Mouse (Mus musculus) testis, adult 2 months (tissue): Measurements from ENCODE around the gene Acaca.

Experiments
- CTCF ChIP-seq: fragments of 200-500 bp; IDR thresholded peaks from 2 replicates; pipeline ENCODE4 v1.5.1; 2012; ENCODE audit warnings: low read depth, mild to moderate bottlenecking, inconsistent platforms, low read length, moderate library complexity; ENCODE audit not compliant: control insufficient read depth, insufficient read depth, insufficient replicate concordance
- POLR2A ChIP-seq: fragments of 200-500 bp; IDR thresholded peaks from 2 replicates; pipeline ENCODE4 v1.6.1; 2012; ENCODE audit warnings: low read depth, mild to moderate bottlenecking, inconsistent platforms, low read length, moderate library complexity; ENCODE audit not compliant: control insufficient read depth

DNA sequence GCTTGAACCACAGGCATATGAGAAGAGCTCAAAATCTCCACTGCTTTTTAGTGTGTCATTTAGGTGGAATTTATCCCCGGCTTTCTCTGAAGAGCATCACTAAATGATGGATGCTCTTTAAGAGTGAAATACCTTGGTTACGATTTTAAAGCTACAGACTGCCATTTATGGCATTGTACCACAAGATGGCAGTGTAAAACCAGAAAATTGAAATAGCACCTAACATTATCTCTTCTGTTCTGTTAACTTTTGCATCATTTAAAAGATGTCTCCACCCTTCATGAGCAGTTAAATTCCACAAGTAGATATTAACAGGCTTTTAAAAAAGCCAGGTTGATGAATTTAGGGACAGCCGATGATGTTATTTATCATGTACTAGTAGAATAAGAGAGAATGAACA is 135.0 kb downstream of the Acaca start:
- TF ChIP-seq CTCF (no peak), POLR2A (no peak)
